8 mouse cellular contexts compared by ENCODE assay signal in the genomic region with DNA sequence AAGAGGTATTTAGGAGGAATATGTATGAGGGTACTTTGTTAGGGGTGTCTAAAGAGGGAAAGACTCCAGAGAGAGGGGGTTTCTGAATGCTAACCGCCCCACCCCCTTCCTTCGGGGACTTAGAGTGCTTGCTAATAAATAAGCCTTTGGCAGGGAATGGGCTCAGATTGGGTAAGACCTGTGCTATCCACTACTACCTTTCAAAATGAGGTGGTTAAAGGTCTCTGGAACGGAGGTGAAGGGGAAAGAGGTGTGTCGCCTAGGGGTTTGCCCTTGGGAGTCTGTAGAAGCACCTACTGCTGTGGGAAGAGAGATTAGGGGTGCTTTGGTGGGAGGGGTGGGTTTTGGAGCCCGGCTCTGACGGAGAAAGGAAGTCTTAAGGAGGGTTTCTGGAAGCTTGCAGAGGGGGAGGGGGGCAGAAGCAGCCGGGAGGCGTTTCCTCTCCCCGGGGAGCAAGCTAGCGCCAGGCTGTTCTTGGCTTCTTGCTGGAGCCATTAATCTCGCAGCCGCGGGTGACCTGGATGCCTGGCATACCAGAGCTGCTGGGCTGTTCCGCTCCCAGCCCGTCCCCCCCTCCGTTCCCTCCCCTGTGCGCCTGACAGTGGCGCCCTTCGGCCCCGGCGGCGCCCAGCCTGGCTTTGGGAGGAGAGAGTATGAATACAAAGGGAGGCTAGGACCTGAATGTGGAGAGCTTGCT. TPM values are rescaled to one million over a fixed set of nuclear protein-coding genes. Genes with fewer than 3 reads are reported as not detected.
A peak's percentile ranks its signal among the peaks of the same experiment; 100 is the strongest.
DNase-seq lines count a peak whose midpoint lies in the region; ATAC-seq and TF ChIP-seq lines count a peak whose summit lies in the region.

No protein-coding gene starts in this region.

- peaks cover 76% of the 10 kb centered on the region for H3K4me1 ChIP-seq in hindbrain, embryonic 13.5 days (replicated peaks)
- H3K4me1 ChIP-seq in midbrain, embryonic 12.5 days = peaks cover 60% of the 10 kb centered on the region
- peaks cover 65% of the 10 kb centered on the region for H3K4me1 ChIP-seq in stomach, embryonic 15.5 days

- TF ChIP-seq CTCF in gastrocnemius, adult 2 months (IDR thresholded peaks at IDR 0.05) = peak; percentile 48

- WGBS in hindbrain, embryonic 13.5 days = 2% methylated on average over 20 of the region's 22 CpGs
- 1% methylated on average over 20 of the region's 22 CpGs for WGBS in midbrain, embryonic 12.5 days
- under 1% methylated on average over 17 of the region's 22 CpGs for WGBS in stomach, embryonic 15.5 days

- H3K4me3 ChIP-seq in gastrocnemius, adult 2 months = peak overlapping the region; percentile 99
- H3K4me3 ChIP-seq in hindbrain, embryonic 13.5 days = no peak overlapping the region; the same call in 1 of the 2 replicates
- peak overlapping the region; percentile 13; the same call in 1 of the 2 replicates for H3K4me3 ChIP-seq in midbrain, embryonic 12.5 days
- peak overlapping the region; percentile 12 for H3K4me3 ChIP-seq in stomach, embryonic 15.5 days (replicated peaks)

- H3K9ac ChIP-seq in hindbrain, embryonic 13.5 days = peak overlapping the region; percentile 66
- H3K9ac ChIP-seq in midbrain, embryonic 12.5 days (replicated peaks) = peak overlapping the region; percentile 48; the same call in 1 of the 2 replicates
- no peak overlapping the region for H3K9ac ChIP-seq in stomach, embryonic 15.5 days

- no peaks in the 10 kb centered on the region for H3K9me3 ChIP-seq in hindbrain, embryonic 13.5 days
- no peaks in the 10 kb centered on the region for H3K9me3 ChIP-seq in midbrain, embryonic 12.5 days
- no peaks in the 10 kb centered on the region for H3K9me3 ChIP-seq in stomach, embryonic 15.5 days

- ATAC-seq in common myeloid progenitor, adult 5-6 weeks (replicated peaks; ENCODE audit: low read depth, poor library complexity, severe bottlenecking) = peak; percentile 50
- peak; percentile 57 for ATAC-seq in hindbrain, embryonic 13.5 days (ENCODE audit: low FRiP score)
- ATAC-seq in midbrain, embryonic 12.5 days (ENCODE audit: low FRiP score, low read depth) = peak; percentile 53
- ATAC-seq in stomach, embryonic 15.5 days (ENCODE audit: insufficient read depth, low FRiP score, low read depth) = peak; percentile 85

- no peaks in the 10 kb centered on the region for H3K27me3 ChIP-seq in hindbrain, embryonic 13.5 days
- H3K27me3 ChIP-seq in midbrain, embryonic 12.5 days = no peaks in the 10 kb centered on the region
- H3K27me3 ChIP-seq in stomach, embryonic 15.5 days (replicated peaks) = no peaks in the 10 kb centered on the region

- H3K36me3 ChIP-seq in hindbrain, embryonic 13.5 days = peaks cover 96% of the 10 kb centered on the region
- H3K36me3 ChIP-seq in midbrain, embryonic 12.5 days = peaks cover 100% of the 10 kb centered on the region
- peaks cover 71% of the 10 kb centered on the region for H3K36me3 ChIP-seq in stomach, embryonic 15.5 days

- H3K4me2 ChIP-seq in hindbrain, embryonic 13.5 days = peak overlapping the region; percentile 39
- H3K4me2 ChIP-seq in midbrain, embryonic 12.5 days (replicated peaks) = peak overlapping the region; percentile 34
- peak overlapping the region; percentile 37 for H3K4me2 ChIP-seq in stomach, embryonic 15.5 days

- peak overlapping the region; percentile 99 for H3K27ac ChIP-seq in gastrocnemius, adult 2 months
- peak overlapping the region; percentile 84 for H3K27ac ChIP-seq in hindbrain, embryonic 13.5 days
- H3K27ac ChIP-seq in midbrain, embryonic 12.5 days (replicated peaks) = peak overlapping the region; percentile 73
- H3K27ac ChIP-seq in stomach, embryonic 15.5 days = peak overlapping the region; percentile 82

- DNase-seq in ZHBTc4 (ENCODE audit: low read depth, low spot score) = peak; percentile 99
- DNase-seq in gastrocnemius, adult 2 months = peak; percentile 96
- peak; percentile 73 for DNase-seq in left cerebral cortex, postnatal 4 days
- no peak for DNase-seq in spleen, postnatal 10 days (ENCODE audit: low spot score in 2 of 2)

- intact Hi-C loops in gastrocnemius, adult 2 months (cut with DNase I) = loop anchor here (2.0 kb wide), 1 partner anchor 53 kb away; no protein-coding TSS in a partner anchor
- intact Hi-C loops in left cerebral cortex, postnatal 4 days (cut with DNase I) = loop anchor here (10.0 kb wide), 1 partner anchor 139 kb away; no protein-coding TSS in a partner anchor

RNA-seq across cellular contexts. Expression of a gene that starts 9.6 kb away (rescaled TPM):
- 0.09 and 1.4 TPM in 2 replicates for total RNA-seq in common myeloid progenitor, adult 5-6 weeks (2017)
- 10 to 100 TPM; 13.7 to 28.5 TPM for total RNA-seq in gastrocnemius, adult 2 months (2021)
- polyA plus RNA-seq in hindbrain, embryonic 13.5 days (2015; fragmentation: Nextera tagmentation; extraction: Ambion mirVana) = 64.7 and 67.3 TPM in 2 replicates
- total RNA-seq in left cerebral cortex, postnatal 4 days (2021) = 10 to 100 TPM; 42.3 to 45.5 TPM
- polyA plus RNA-seq in midbrain, embryonic 12.5 days (2016; fragmentation: Nextera tagmentation; extraction: Ambion mirVana) = 108 and 114 TPM in 2 replicates
- 35.3 and 37.7 TPM in 2 replicates for polyA plus RNA-seq in stomach, embryonic 15.5 days (2015; fragmentation: Nextera tagmentation; extraction: Ambion mirVana)

Comparison
In these comparisons a context has a peak if more than half of its experiments do, and no peak if none do; other contexts are left out.
1. DNase-seq: peak in ZHBTc4 (single experiment), gastrocnemius, adult 2 months (single experiment) and left cerebral cortex, postnatal 4 days (single experiment); none in spleen, postnatal 10 days (0 of 2).
2. Peak in every context shown above with its lines, with median percentiles within 50 percentile points of each other: ATAC-seq, H3K27ac ChIP-seq and H3K4me2 ChIP-seq.